Mouse (Mus musculus) myocyte (in vitro differentiated cells): ENCODE measurements around the gene Lpcat2.

Experiments
- E2F4 ChIP-seq: IDR thresholded peaks from one replicate; pipeline ENCODE4 v1.6.1; 2011; ENCODE audit warnings: mild to moderate bottlenecking, control low read depth, moderate library complexity; ENCODE audit not compliant: insufficient read depth
- MAX ChIP-seq: IDR thresholded peaks from one replicate; pipeline ENCODE4 v1.6.1; 2011; ENCODE audit warnings: low read depth, mild to moderate bottlenecking, control low read depth
- MYOD1 ChIP-seq, 3 experiments: IDR thresholded peaks; one replicate each; pipeline ENCODE4 v1.6.1; 2011; ENCODE audit warnings: control low read depth in 2 of 3, low read depth in 2 of 3, mild to moderate bottlenecking in 2 of 3, moderate library complexity in 1 of 3; ENCODE audit not compliant: insufficient read length in 2 of 3, control insufficient read depth in 1 of 3
- MYOG ChIP-seq, 3 experiments: IDR thresholded peaks; one replicate each; pipeline ENCODE4 v1.6.1; 2011; ENCODE audit warnings: control low read depth in 2 of 3, low read depth in 2 of 3, mild to moderate bottlenecking in 2 of 3; ENCODE audit not compliant: insufficient read length in 2 of 3, control insufficient read depth in 1 of 3, insufficient read depth in 1 of 3
- POLR2A ChIP-seq: IDR thresholded peaks from one replicate; pipeline ENCODE4 v1.6.1; 2011; ENCODE audit warnings: low read depth, mild to moderate bottlenecking, control low read depth, moderate library complexity; ENCODE audit not compliant: insufficient read length
- POLR2AphosphoS2 ChIP-seq: IDR thresholded peaks from one replicate; pipeline ENCODE4 v1.6.1; 2011; ENCODE audit warnings: low read depth, control low read depth; ENCODE audit not compliant: insufficient read length
- TCF12 ChIP-seq: IDR thresholded peaks from one replicate; pipeline ENCODE4 v1.6.1; 2011; ENCODE audit warnings: mild to moderate bottlenecking, control low read depth; ENCODE audit not compliant: poor library complexity, insufficient read depth, severe bottlenecking
- USF1 ChIP-seq: IDR thresholded peaks from one replicate; pipeline ENCODE4 v1.6.1; 2011; ENCODE audit warnings: low read depth, mild to moderate bottlenecking, control low read depth, moderate library complexity

DNA sequence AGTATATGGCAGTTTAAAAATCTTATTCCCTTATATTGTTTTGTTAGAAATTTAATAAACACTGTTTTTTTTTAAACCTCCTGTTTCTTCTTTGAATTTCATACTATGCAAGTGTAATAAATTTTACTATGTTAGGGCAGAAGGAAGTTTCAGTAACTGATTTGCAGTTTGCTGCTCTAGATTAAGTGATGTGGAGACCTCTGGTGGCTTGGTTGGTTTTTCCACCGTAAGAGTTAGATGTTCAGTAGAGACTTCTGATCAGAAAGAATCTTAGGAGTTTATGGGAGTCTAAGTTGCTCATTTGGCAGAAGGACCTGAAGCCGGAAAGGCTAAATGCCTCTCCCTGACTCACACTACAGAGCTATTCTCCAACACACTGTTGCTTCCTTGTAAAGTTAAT is 28.6 kb downstream of the Lpcat2 start:
- TF ChIP-seq MYOG (IDR thresholded peaks at IDR 0.05; ENCODE audit: control insufficient read depth in 1 of 3, insufficient read depth in 1 of 3, insufficient read length in 2 of 3, low read depth in 2 of 3): no peak
- TF ChIP-seq TCF12: no peak
- TF ChIP-seq POLR2A: no peak
- no peak for TF ChIP-seq MYOD1 (IDR thresholded peaks at IDR 0.05; ENCODE audit: control insufficient read depth in 1 of 3, insufficient read length in 2 of 3, low read depth in 2 of 3)
- no peak for TF ChIP-seq USF1
- no peak for TF ChIP-seq MAX
- no peak for TF ChIP-seq E2F4
- no peak for TF ChIP-seq POLR2AphosphoS2
